Mouse (Mus musculus) CH12.LX (cell line): ENCODE measurements around the gene Tgfa. TPM values are rescaled to one million over a fixed set of nuclear protein-coding genes. Genes with fewer than 3 reads are reported as not detected.

Experiments used
- DNase-seq: peaks from one replicate; pipeline ENCODE4 v3.0.0-alpha.2; 2013; ENCODE audit errors: extremely low read depth
- H3K27ac ChIP-seq: 2 replicates; pipeline ENCODE4 v1.5.1; 2012; ENCODE audit warnings: low read depth, mild to moderate bottlenecking, control low read depth, moderate library complexity; ENCODE audit not compliant: insufficient read depth
- H3K27me3 ChIP-seq: replicated peaks from 2 replicates; pipeline ENCODE3; 2012; ENCODE audit warnings: inconsistent platforms
- H3K36me3 ChIP-seq, 2 experiments: replicated peaks in 1 of 2; 2 replicates each; pipeline versions ENCODE3 to v1.6.1; 2012; ENCODE audit warnings: inconsistent platforms in 1 of 2, low read length in 1 of 2, mild to moderate bottlenecking in 1 of 2, mixed read lengths in 1 of 2, moderate library complexity in 1 of 2; ENCODE audit not compliant: control insufficient read depth in 1 of 2, insufficient read depth in 1 of 2
- H3K4me1 ChIP-seq, 2 experiments: 2 replicates each; pipeline ENCODE4 v1.6.1; 2012; ENCODE audit warnings: inconsistent platforms in 1 of 2, moderate library complexity in 1 of 2; ENCODE audit not compliant: insufficient read depth in 2 of 2, control insufficient read depth in 1 of 2
- H3K4me2 ChIP-seq: 2 replicates; pipeline ENCODE4 v1.6.1; 2012; ENCODE audit warnings: low read depth, mild to moderate bottlenecking, control low read depth; ENCODE audit not compliant: poor library complexity, insufficient read depth, severe bottlenecking
- H3K4me3 ChIP-seq, 3 experiments: fragments of 150-350 bp in 1 of 3; sonication (generic) in 1 of 3; replicated peaks in 1 of 3; 2 replicates each; pipeline versions ENCODE3 to v1.5.1; 2011 to 2012; ENCODE audit warnings: low read depth in 2 of 3, low read length in 2 of 3, mild to moderate bottlenecking in 2 of 3, moderate library complexity in 2 of 3, control low read depth in 1 of 3, improper control_type of control experiment in 1 of 3, inconsistent platforms in 1 of 3, mixed read lengths in 1 of 3; ENCODE audit not compliant: poor library complexity in 1 of 3
- H3K79me2 ChIP-seq: replicated peaks from 2 replicates; pipeline ENCODE4 v1.6.1; 2012; ENCODE audit warnings: mild to moderate bottlenecking, moderate library complexity; ENCODE audit not compliant: control insufficient read depth, poor library complexity, insufficient read depth, severe bottlenecking; ENCODE audit errors: extremely low read depth
- H3K9ac ChIP-seq: 2 replicates; pipeline ENCODE4 v1.6.1; 2012; ENCODE audit warnings: low read depth, mild to moderate bottlenecking, control low read depth, moderate library complexity; ENCODE audit not compliant: insufficient read depth
- H3K9me3 ChIP-seq: replicated peaks from 2 replicates; pipeline ENCODE3; 2012; ENCODE audit warnings: low read length, inconsistent platforms, mixed read lengths
- BHLHE40 ChIP-seq: IDR thresholded peaks from 2 replicates; pipeline ENCODE4 v1.6.1; 2011; ENCODE audit warnings: mild to moderate bottlenecking, low read depth, low read length, improper control_type of control experiment
- CHD1 ChIP-seq: IDR thresholded peaks from 2 replicates; pipeline ENCODE4 v1.6.1; 2012; ENCODE audit warnings: low read depth, low read length, improper control_type of control experiment, inconsistent platforms
- ELF1 ChIP-seq: IDR thresholded peaks from 2 replicates; pipeline ENCODE4 v1.6.1; 2014; ENCODE audit warnings: low read depth, mild to moderate bottlenecking, inconsistent platforms, low read length, improper control_type of control experiment
- MAFK ChIP-seq: IDR thresholded peaks from 2 replicates; pipeline ENCODE4 v1.6.1; 2011; ENCODE audit warnings: low read length, improper control_type of control experiment; ENCODE audit not compliant: insufficient replicate concordance
- MAX ChIP-seq: IDR thresholded peaks from 2 replicates; pipeline ENCODE4 v1.6.1; 2011; ENCODE audit warnings: low read length, improper control_type of control experiment
- MYC ChIP-seq: IDR thresholded peaks from 2 replicates; pipeline ENCODE4 v1.6.1; 2011; ENCODE audit warnings: low read depth, mild to moderate bottlenecking, improper control_type of control experiment, low read length
- PAX5 ChIP-seq: IDR thresholded peaks from 2 replicates; pipeline ENCODE4 v1.6.1; 2012; ENCODE audit warnings: low read length, inconsistent platforms, mixed read lengths
- POLR2A ChIP-seq: IDR thresholded peaks from 2 replicates; pipeline ENCODE4 v1.6.1; 2011; ENCODE audit warnings: low read depth, mild to moderate bottlenecking, improper control_type of control experiment, low read length
- RAD21 ChIP-seq: IDR thresholded peaks from 2 replicates; pipeline ENCODE4 v1.6.1; 2011; ENCODE audit warnings: low read depth, mild to moderate bottlenecking, low read length, improper control_type of control experiment, moderate library complexity
- RCOR1 ChIP-seq: conservative IDR thresholded peaks from 2 replicates; pipeline ENCODE4 v1.6.1; 2012; ENCODE audit warnings: low read depth, mild to moderate bottlenecking, inconsistent platforms, low read length, improper control_type of control experiment
- SIN3A ChIP-seq: IDR thresholded peaks from 2 replicates; pipeline ENCODE4 v1.6.1; 2012; ENCODE audit warnings: low read length, improper control_type of control experiment, inconsistent platforms
- TBP ChIP-seq: conservative IDR thresholded peaks from 2 replicates; pipeline ENCODE4 v1.6.1; 2011; ENCODE audit warnings: low read depth, low read length, improper control_type of control experiment
- UBTF ChIP-seq: IDR thresholded peaks from 2 replicates; pipeline ENCODE4 v1.6.1; 2012; ENCODE audit warnings: low read depth, mild to moderate bottlenecking, inconsistent platforms, low read length, improper control_type of control experiment, moderate library complexity
- ZC3H11A ChIP-seq: IDR thresholded peaks from 2 replicates; pipeline ENCODE4 v1.6.1; 2012; ENCODE audit warnings: low read depth, mild to moderate bottlenecking, inconsistent platforms, low read length, improper control_type of control experiment
- ZKSCAN1 ChIP-seq: IDR thresholded peaks from 2 replicates; pipeline ENCODE4 v1.6.1; 2012; ENCODE audit warnings: low read depth, inconsistent platforms, low read length, improper control_type of control experiment, borderline replicate concordance
- ZNF384 ChIP-seq: IDR thresholded peaks from 2 replicates; pipeline ENCODE4 v1.6.1; 2012; ENCODE audit warnings: low read depth, low read length, improper control_type of control experiment, inconsistent platforms
- dilution Hi-C: fragments of 300-500 bp; cut with MboI; formaldehyde crosslinking; loops from 2 replicates; pipeline ENCODE4 v1.14.3; 2020; ENCODE audit warnings: low sequenced_read_pairs; ENCODE audit not compliant: extremely low pct_unique_long_range_greater_than_20kb, extremely low pct_ligation_motif_present
- in situ Hi-C: fragments of 300-500 bp; cut with MboI; formaldehyde crosslinking; loops from 3 replicates; pipeline ENCODE4 v1.14.3; 2019; ENCODE audit warnings: low sequenced_read_pairs, low pct_ligation_motif_present, low pct_unique_long_range_greater_than_20kb, mixed read lengths
- polyA plus RNA-seq: library from polyadenylated mRNA; unstranded; fragments of >175 nt; gene quantifications from 2 replicates; pipeline ENCODE4 v1.2.1, GENCODE M21; 2012; ENCODE audit warnings: low read depth; ENCODE audit not compliant: insufficient read length
- total RNA-seq, 2 experiments: library from RNA; depleted of rRNA; stranded (reverse); fragments of 300-350 nt in 1 of 2; fragments of >200 nt in 1 of 2; gene quantifications; 2 replicates each; pipeline ENCODE4 v1.2.3; 2012 to 2014

Tgfa gene
- total and polyA plus RNA-seq, 3 experiments = not detected

DNA sequence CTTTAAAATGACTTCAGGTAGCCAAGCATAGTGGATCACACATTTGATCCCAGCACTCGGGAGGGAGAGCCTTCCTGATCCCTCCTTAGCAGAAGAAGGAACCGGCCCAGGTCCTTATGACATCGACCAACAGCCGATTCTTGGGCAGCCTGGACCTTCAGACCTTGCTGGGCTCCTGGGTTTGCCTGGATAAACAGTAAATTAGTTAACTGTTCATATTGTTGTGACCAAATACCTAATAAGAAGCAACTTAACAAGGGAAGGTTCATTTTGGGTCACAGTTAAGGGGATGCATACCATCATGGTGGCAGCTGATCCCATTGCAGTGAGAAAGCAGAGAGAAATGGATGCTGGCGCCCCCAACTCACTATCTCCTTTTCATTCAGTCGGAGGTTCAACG is 42.3 kb upstream of the Tgfa start:
- H3K9ac ChIP-seq = no peak overlapping the region
- in situ Hi-C loops = loop anchor here (10.0 kb wide), 1 partner anchor 102 kb away; no protein-coding TSS in a partner anchor
- no peak overlapping the region for H3K4me3 ChIP-seq
- peaks cover 5% of the 10 kb centered on the region for H3K9me3 ChIP-seq
- TF ChIP-seq ZNF384 = no peak
- no peak for TF ChIP-seq POLR2A
- TF ChIP-seq BHLHE40 = no peak
- no peak for TF ChIP-seq MAX
- no peak for TF ChIP-seq RCOR1
- no peak for TF ChIP-seq RAD21
- TF ChIP-seq MYC = no peak
- TF ChIP-seq ELF1 = no peak
- TF ChIP-seq ZC3H11A = no peak
- no peak for TF ChIP-seq TBP
- TF ChIP-seq UBTF = no peak
- TF ChIP-seq SIN3A = no peak
- TF ChIP-seq PAX5 = no peak
- TF ChIP-seq, all 38 proteins: peak for 0
- dilution Hi-C loops = no loop called here
- no peak for DNase-seq
- no peaks in the 10 kb centered on the region for H3K36me3 ChIP-seq
- peaks cover 88% of the 10 kb centered on the region for H3K27me3 ChIP-seq
- no peak overlapping the region for H3K27ac ChIP-seq
- H3K4me2 ChIP-seq = no peak overlapping the region
- H3K79me2 ChIP-seq = no peaks in the 10 kb centered on the region
- no peaks in the 10 kb centered on the region for H3K4me1 ChIP-seq

DNA sequence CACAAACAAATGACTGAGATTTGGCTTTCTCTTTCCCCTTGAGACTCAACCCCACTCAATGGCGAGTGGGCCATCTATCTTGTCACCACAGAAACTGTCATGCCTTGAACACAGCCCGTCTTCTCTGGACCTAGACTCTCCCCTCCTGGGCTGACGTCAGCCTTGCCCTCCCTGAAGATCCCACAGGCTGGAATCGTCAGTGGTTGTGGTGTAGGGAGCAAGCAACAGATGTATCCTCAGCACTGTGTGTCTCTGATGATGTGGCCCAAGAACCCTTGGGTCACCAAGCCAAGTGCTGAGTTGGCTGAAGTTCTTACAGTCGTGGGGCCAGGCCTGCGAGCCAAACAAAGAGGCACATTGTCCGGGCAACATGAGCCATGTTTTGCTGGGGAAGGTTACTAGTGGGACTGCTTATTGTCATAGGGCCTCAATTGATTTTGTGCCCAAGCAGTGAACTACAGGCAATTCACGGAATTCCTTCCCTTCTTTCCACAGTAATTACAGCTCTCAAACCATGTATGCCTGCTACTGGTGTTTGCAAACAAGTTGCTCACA is 41.5 kb upstream of the Tgfa start:
- no peaks in the 10 kb centered on the region for H3K4me1 ChIP-seq
- no peak overlapping the region for H3K9ac ChIP-seq
- H3K79me2 ChIP-seq = no peaks in the 10 kb centered on the region
- no peak for DNase-seq
- no peak overlapping the region for H3K4me2 ChIP-seq
- peaks cover 9% of the 10 kb centered on the region for H3K9me3 ChIP-seq
- H3K27me3 ChIP-seq = peaks cover 83% of the 10 kb centered on the region
- H3K27ac ChIP-seq = no peak overlapping the region
- in situ Hi-C loops (loop anchor here (10.0 kb wide), 1 partner anchor 101 kb away; no protein-coding TSS in a partner anchor), dilution Hi-C loops (no loop called here)
- TF ChIP-seq ZKSCAN1 = no peak
- no peak for TF ChIP-seq CHD1
- no peak for TF ChIP-seq MAFK
- no peak overlapping the region for H3K4me3 ChIP-seq
- no peaks in the 10 kb centered on the region for H3K36me3 ChIP-seq
